Mouse (Mus musculus) olfactory bulb, adult 2 months (tissue): ENCODE measurements around the gene Igsf21.

Source experiments
- CTCF ChIP-seq: fragments of 200-500 bp; IDR thresholded peaks from 2 replicates; pipeline ENCODE4 v1.5.1; 2012; ENCODE audit warnings: low read depth, mild to moderate bottlenecking, low read length, moderate library complexity; ENCODE audit not compliant: insufficient read depth
- POLR2A ChIP-seq: fragments of 200-500 bp; IDR thresholded peaks from 2 replicates; pipeline ENCODE4 v1.6.1; 2012; ENCODE audit warnings: mild to moderate bottlenecking, low read depth, low read length, moderate library complexity; ENCODE audit not compliant: insufficient read depth

GRCm38 (mm10) chr4:140143884-140144525, 102.6 kb downstream of the Igsf21 start:
- no peak for TF ChIP-seq POLR2A
- peak; percentile 69; the same call in 1 of the 2 replicates for TF ChIP-seq CTCF
